Mouse (Mus musculus): Measurements from ENCODE around the gene Skap1. TPM values are rescaled to one million over a fixed set of nuclear protein-coding genes. Genes with fewer than 3 reads are reported as not detected.

The Skap1 gene
- polyA plus RNA-seq, 1 experiment from 2014 or later: 15.2 TPM

- H3K27me3 ChIP-seq (ENCODE audit: control insufficient read depth, insufficient read depth, low read length): 0 out of 2 replicates have a peak, but pooled peaks cover 3% of the 10 kb centered on the region
- no peak overlapping the region for H3K4me2 ChIP-seq (replicated peaks; ENCODE audit: low read depth, low read length)
- no peak overlapping the region for H3K4me3 ChIP-seq (ENCODE audit: low read length)
- peaks cover 12% of the 10 kb centered on the region for H3K4me1 ChIP-seq (ENCODE audit: control insufficient read depth, insufficient read depth, low read length)
- H3K27ac ChIP-seq (ENCODE audit: low read depth, low read length): no peak overlapping the region
- H3K9ac ChIP-seq (ENCODE audit: low read depth, low read length): no peak overlapping the region
- H3K9me3 ChIP-seq (ENCODE audit: control insufficient read depth, low read length): no peaks in the 10 kb centered on the region
- H3K36me3 ChIP-seq (ENCODE audit: control insufficient read depth, insufficient read depth, low read length): no peaks in the 10 kb centered on the region
- no peak for ATAC-seq (ENCODE audit: low FRiP score, low TSS enrichment)
- 67% methylated on average over 7 of the region's 7 CpGs for WGBS
These were observed 173.5 kb downstream of the Skap1 start for GRCm38 (mm10) chr11:96637927-96638326.

- H3K4me1 ChIP-seq (ENCODE audit: control insufficient read depth, insufficient read depth, low read length): peaks cover 18% of the 10 kb centered on the region
These were observed 175.4 kb downstream of the Skap1 start for GRCm38 (mm10) chr11:96639805-96640204.

GRCm38 (mm10) chr11:96642173-96643140 lies 178.1 kb downstream of the Skap1 start:
- H3K4me1 ChIP-seq (ENCODE audit: control insufficient read depth, insufficient read depth, low read length): peaks cover 42% of the 10 kb centered on the region
- H3K9me3 ChIP-seq (ENCODE audit: control insufficient read depth, low read length): no peaks in the 10 kb centered on the region
- 34% methylated on average over 17 of the region's 17 CpGs for WGBS
- no peaks in the 10 kb centered on the region for H3K27me3 ChIP-seq (ENCODE audit: control insufficient read depth, insufficient read depth, low read length)
- no peak for ATAC-seq (ENCODE audit: low FRiP score, low TSS enrichment)
- H3K4me2 ChIP-seq (replicated peaks; ENCODE audit: low read depth, low read length): no peak overlapping the region
- H3K27ac ChIP-seq (ENCODE audit: low read depth, low read length): peak overlapping the region; percentile 60
- H3K9ac ChIP-seq (ENCODE audit: low read depth, low read length): no peak overlapping the region
- H3K36me3 ChIP-seq (ENCODE audit: control insufficient read depth, insufficient read depth, low read length): no peaks in the 10 kb centered on the region
- no peak overlapping the region for H3K4me3 ChIP-seq (ENCODE audit: low read length)

More at GRCm38 (mm10) chr11:96639805-96640204, 175.4 kb downstream of the Skap1 start:
- H3K4me3 ChIP-seq (ENCODE audit: low read length): no peak overlapping the region
- no peak overlapping the region for H3K9ac ChIP-seq (ENCODE audit: low read depth, low read length)
- H3K36me3 ChIP-seq (ENCODE audit: control insufficient read depth, insufficient read depth, low read length): no peaks in the 10 kb centered on the region
- 0 out of 2 replicates have a peak, but pooled peaks cover 3% of the 10 kb centered on the region for H3K27me3 ChIP-seq (ENCODE audit: control insufficient read depth, insufficient read depth, low read length)
- no peaks in the 10 kb centered on the region for H3K9me3 ChIP-seq (ENCODE audit: control insufficient read depth, low read length)
- H3K4me2 ChIP-seq (replicated peaks; ENCODE audit: low read depth, low read length): no peak overlapping the region
- ATAC-seq (ENCODE audit: low FRiP score, low TSS enrichment): no peak
- whole genome bisulfite sequencing: 67% methylated on average over 5 of the region's 5 CpGs
- H3K27ac ChIP-seq (ENCODE audit: low read depth, low read length): no peak overlapping the region

- Histone ChIP-seq H3K9ac (ENCODE audit: low read depth, low read length) (no peak overlapping the region), H3K27me3 (ENCODE audit: control insufficient read depth, insufficient read depth, low read length) (no peaks in the 10 kb centered on the region), H3K4me3 (ENCODE audit: low read length) (no peak overlapping the region), H3K36me3 (ENCODE audit: control insufficient read depth, insufficient read depth, low read length) (no peaks in the 10 kb centered on the region), H3K9me3 (ENCODE audit: control insufficient read depth, low read length) (no peaks in the 10 kb centered on the region), H3K27ac (ENCODE audit: low read depth, low read length) (peak overlapping the region; percentile 79), H3K4me1 (ENCODE audit: control insufficient read depth, insufficient read depth, low read length) (peaks cover 42% of the 10 kb centered on the region), H3K4me2 (replicated peaks; ENCODE audit: low read depth, low read length) (peak overlapping the region; percentile 1; the same call in 1 of the 2 replicates)
- 18% methylated on average over 7 of the region's 7 CpGs for WGBS
- no peak for ATAC-seq (ENCODE audit: low FRiP score, low TSS enrichment)
These were observed 180.6 kb downstream of the Skap1 start for GRCm38 (mm10) chr11:96644969-96645368.

GRCm38 (mm10) chr11:96645538-96646037 lies 181.2 kb downstream of the Skap1 start:
- Histone ChIP-seq H3K9me3 (ENCODE audit: control insufficient read depth, low read length) (no peaks in the 10 kb centered on the region), H3K4me1 (ENCODE audit: control insufficient read depth, insufficient read depth, low read length) (peaks cover 42% of the 10 kb centered on the region), H3K4me2 (replicated peaks; ENCODE audit: low read depth, low read length) (peak overlapping the region; percentile 1; the same call in 1 of the 2 replicates), H3K36me3 (ENCODE audit: control insufficient read depth, insufficient read depth, low read length) (no peaks in the 10 kb centered on the region), H3K27ac (ENCODE audit: low read depth, low read length) (peak overlapping the region; percentile 79; the same call in 1 of the 2 replicates), H3K4me3 (ENCODE audit: low read length) (no peak overlapping the region), H3K9ac (ENCODE audit: low read depth, low read length) (no peak overlapping the region), H3K27me3 (ENCODE audit: control insufficient read depth, insufficient read depth, low read length) (no peaks in the 10 kb centered on the region)
- 26% methylated on average over 10 of the region's 10 CpGs for WGBS
- ATAC-seq (ENCODE audit: low FRiP score, low TSS enrichment): no peak; the same call in 1 of the 2 replicates

GRCm38 (mm10) chr11:96651848-96652247 lies 187.5 kb downstream of the Skap1 start:
- Histone ChIP-seq H3K27me3 (ENCODE audit: control insufficient read depth, insufficient read depth, low read length) (no peaks in the 10 kb centered on the region), H3K4me2 (replicated peaks; ENCODE audit: low read depth, low read length) (no peak overlapping the region), H3K4me1 (ENCODE audit: control insufficient read depth, insufficient read depth, low read length) (peaks cover 6% of the 10 kb centered on the region), H3K9ac (ENCODE audit: low read depth, low read length) (no peak overlapping the region), H3K4me3 (ENCODE audit: low read length) (no peak overlapping the region), H3K9me3 (ENCODE audit: control insufficient read depth, low read length) (no peaks in the 10 kb centered on the region), H3K27ac (ENCODE audit: low read depth, low read length) (no peak overlapping the region), H3K36me3 (ENCODE audit: control insufficient read depth, insufficient read depth, low read length) (no peaks in the 10 kb centered on the region)
- ATAC-seq (ENCODE audit: low FRiP score, low TSS enrichment): no peak
- WGBS: 82% methylated on average over 9 of the region's 9 CpGs

GRCm38 (mm10) chr11:96653867-96654266 lies 189.5 kb downstream of the Skap1 start:
- ATAC-seq (ENCODE audit: low FRiP score, low TSS enrichment): no peak
- Histone ChIP-seq H3K27me3 (ENCODE audit: control insufficient read depth, insufficient read depth, low read length) (no peaks in the 10 kb centered on the region), H3K27ac (ENCODE audit: low read depth, low read length) (no peak overlapping the region), H3K4me1 (ENCODE audit: control insufficient read depth, insufficient read depth, low read length) (no peaks in the 10 kb centered on the region), H3K9me3 (ENCODE audit: control insufficient read depth, low read length) (no peaks in the 10 kb centered on the region), H3K9ac (ENCODE audit: low read depth, low read length) (no peak overlapping the region), H3K4me2 (replicated peaks; ENCODE audit: low read depth, low read length) (no peak overlapping the region), H3K36me3 (ENCODE audit: control insufficient read depth, insufficient read depth, low read length) (no peaks in the 10 kb centered on the region), H3K4me3 (ENCODE audit: low read length) (no peak overlapping the region)
- WGBS: 88% methylated on average over 8 of the region's 8 CpGs

- H3K4me3 ChIP-seq (ENCODE audit: low read length): no peak overlapping the region
- no peaks in the 10 kb centered on the region for H3K4me1 ChIP-seq (ENCODE audit: control insufficient read depth, insufficient read depth, low read length)
- no peaks in the 10 kb centered on the region for H3K36me3 ChIP-seq (ENCODE audit: control insufficient read depth, insufficient read depth, low read length)
- ATAC-seq (ENCODE audit: low FRiP score, low TSS enrichment): no peak
- H3K27me3 ChIP-seq (ENCODE audit: control insufficient read depth, insufficient read depth, low read length): no peaks in the 10 kb centered on the region
- 100% methylated on average over 1 of the region's 1 CpGs for WGBS
- no peak overlapping the region for H3K9ac ChIP-seq (ENCODE audit: low read depth, low read length)
- no peaks in the 10 kb centered on the region for H3K9me3 ChIP-seq (ENCODE audit: control insufficient read depth, low read length)
- no peak overlapping the region for H3K4me2 ChIP-seq (replicated peaks; ENCODE audit: low read depth, low read length)
- H3K27ac ChIP-seq (ENCODE audit: low read depth, low read length): no peak overlapping the region
These were observed 194.0 kb downstream of the Skap1 start for GRCm38 (mm10) chr11:96658420-96658819.

GRCm38 (mm10) chr11:96666924-96667323 lies 202.5 kb downstream of the Skap1 start:
- 75% methylated on average over 3 of the region's 3 CpGs for WGBS
- no peak overlapping the region for H3K4me3 ChIP-seq (ENCODE audit: low read length)
- H3K27me3 ChIP-seq (ENCODE audit: control insufficient read depth, insufficient read depth, low read length): no peaks in the 10 kb centered on the region
- H3K4me1 ChIP-seq (ENCODE audit: control insufficient read depth, insufficient read depth, low read length): peaks cover 12% of the 10 kb centered on the region; the same call in 1 of the 2 replicates
- no peaks in the 10 kb centered on the region for H3K9me3 ChIP-seq (ENCODE audit: control insufficient read depth, low read length)
- H3K27ac ChIP-seq (ENCODE audit: low read depth, low read length): peak overlapping the region; percentile 30; the same call in 1 of the 2 replicates
- H3K4me2 ChIP-seq (replicated peaks; ENCODE audit: low read depth, low read length): no peak overlapping the region
- H3K9ac ChIP-seq (ENCODE audit: low read depth, low read length): no peak overlapping the region
- no peaks in the 10 kb centered on the region for H3K36me3 ChIP-seq (ENCODE audit: control insufficient read depth, insufficient read depth, low read length)
- ATAC-seq (ENCODE audit: low FRiP score, low TSS enrichment): no peak
